Mouse (Mus musculus) limb, embryonic 15.5 days (tissue): ENCODE results near the gene Gm8068. TPM values are rescaled to one million over a fixed set of nuclear protein-coding genes. Genes with fewer than 3 reads are reported as not detected.
"Not testable (repeated sequence)": the region's sequence is repeated elsewhere in the genome, so short reads cannot be mapped to it uniquely, and the experiment has no call there.

Experiments
- ATAC-seq: fragments of 200-750 bp; cut with Nextera tagmentation; 2 replicates; pipeline ENCODE4 v1.8.0; 2017; ENCODE audit warnings: low read depth, moderate TSS enrichment; ENCODE audit not compliant: insufficient number of reproducible peaks, low FRiP score, low TSS enrichment
- H3K27ac ChIP-seq: fragments of 300-500 bp; sonication (generic); 2 replicates; pipeline ENCODE4 v1.5.1; 2015; ENCODE audit warnings: moderate library complexity, mild to moderate bottlenecking, inconsistent platforms
- H3K27me3 ChIP-seq: fragments of 300-500 bp; sonication (generic); 2 replicates; pipeline ENCODE4 v1.6.1; 2015; ENCODE audit warnings: inconsistent platforms
- H3K36me3 ChIP-seq: fragments of 300-500 bp; sonication (generic); 2 replicates; pipeline ENCODE4 v1.6.1; 2015; ENCODE audit warnings: inconsistent platforms
- H3K4me1 ChIP-seq: fragments of 300-500 bp; sonication (generic); 2 replicates; pipeline ENCODE4 v1.6.1; 2015; ENCODE audit warnings: inconsistent platforms
- H3K4me2 ChIP-seq: fragments of 300-500 bp; sonication (generic); 2 replicates; pipeline ENCODE4 v1.6.1; 2015; ENCODE audit warnings: mild to moderate bottlenecking, inconsistent platforms
- H3K4me3 ChIP-seq: fragments of 300-500 bp; sonication (generic); 2 replicates; pipeline ENCODE4 v1.5.1; 2015; ENCODE audit warnings: mild to moderate bottlenecking, inconsistent platforms
- H3K9ac ChIP-seq: fragments of 300-500 bp; sonication (generic); 2 replicates; pipeline ENCODE4 v1.6.1; 2015; ENCODE audit warnings: inconsistent platforms
- H3K9me3 ChIP-seq: fragments of 300-500 bp; sonication (generic); 2 replicates; pipeline ENCODE4 v1.6.1; 2016; ENCODE audit warnings: inconsistent platforms
- WGBS: fragments of 180-500 bp; shearing (Covaris S2); methylation state at CpG from one replicate; pipeline ENCODE4 v1.1.7; 2015; 5-methylcytosine and 5-hydroxymethylcytosine counted together
- polyA plus RNA-seq: library from polyadenylated mRNA; unstranded; fragments of >200 nt; fragmentation: Nextera tagmentation; extraction: Ambion mirVana; gene quantifications from 2 replicates; pipeline ENCODE4 v1.2.1, GENCODE M21; 2015

Gm8068 gene
- polyA plus RNA-seq, result not detected in 2 replicates

DNA sequence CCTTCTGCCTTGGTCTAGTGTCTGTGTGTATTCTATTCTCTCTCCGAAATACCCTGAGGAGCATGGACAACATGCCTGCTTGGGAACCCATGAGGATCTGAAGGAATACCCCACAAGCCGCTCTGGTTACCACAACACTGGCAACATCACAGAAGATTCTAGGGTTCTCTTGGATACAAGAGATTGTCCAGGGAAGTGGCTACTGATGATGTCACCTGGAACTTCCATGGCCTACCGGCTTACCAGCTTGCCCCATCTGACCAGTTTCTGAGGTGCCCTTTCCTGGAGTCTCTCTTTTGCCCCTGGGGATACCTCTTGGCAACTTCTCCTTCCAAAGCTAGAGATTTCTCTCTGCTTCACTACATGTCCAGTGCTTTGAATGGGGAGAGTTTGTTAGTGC, at the start of gene Gm8068:
TSS of gene Gm8068 (minus strand) at position 101 of the 400 bp plus-strand sequence.
- ATAC-seq, result not testable (repeated sequence)

DNA sequence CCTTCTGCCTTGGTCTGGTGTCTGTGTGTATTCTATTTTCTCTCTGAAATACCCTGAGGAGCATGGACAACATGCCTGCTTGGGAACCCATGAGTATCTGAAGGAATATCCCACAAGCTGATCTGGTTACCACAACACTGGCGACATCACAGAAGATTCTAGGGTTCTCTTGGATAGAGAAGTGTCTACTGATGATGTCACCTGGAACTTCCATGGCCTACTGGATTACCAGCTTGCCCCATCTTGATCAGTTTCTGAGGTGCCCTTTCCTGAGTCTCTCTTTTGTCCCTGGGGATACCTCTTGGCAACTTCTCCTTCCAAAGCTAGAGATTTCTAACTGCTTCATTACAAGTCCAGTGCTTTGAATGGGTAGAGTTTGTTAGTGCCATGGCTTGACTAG, 48.8 kb upstream of the Gm8068 start, which contains the start of gene Gm7929:
TSS of gene Gm7929 (minus strand) at position 101 of the 400 bp plus-strand sequence.
- H3K27ac ChIP-seq, H3K4me1 ChIP-seq, ATAC-seq, H3K4me2 ChIP-seq, H3K9me3 ChIP-seq, H3K27me3 ChIP-seq, H3K36me3 ChIP-seq, H3K9ac ChIP-seq, H3K4me3 ChIP-seq: not testable (repeated sequence)
- 72% methylated on average over 1 of the region's 1 CpGs for WGBS

More for the DNA sequence above, at the start of gene Gm8068:
- not testable (repeated sequence) for H3K4me3 ChIP-seq, H3K9ac ChIP-seq, H3K9me3 ChIP-seq, H3K4me2 ChIP-seq, H3K4me1 ChIP-seq, H3K36me3 ChIP-seq, H3K27me3 ChIP-seq, H3K27ac ChIP-seq
- no CpG with 5 or more reads among the region's 3 CpGs for WGBS

DNA sequence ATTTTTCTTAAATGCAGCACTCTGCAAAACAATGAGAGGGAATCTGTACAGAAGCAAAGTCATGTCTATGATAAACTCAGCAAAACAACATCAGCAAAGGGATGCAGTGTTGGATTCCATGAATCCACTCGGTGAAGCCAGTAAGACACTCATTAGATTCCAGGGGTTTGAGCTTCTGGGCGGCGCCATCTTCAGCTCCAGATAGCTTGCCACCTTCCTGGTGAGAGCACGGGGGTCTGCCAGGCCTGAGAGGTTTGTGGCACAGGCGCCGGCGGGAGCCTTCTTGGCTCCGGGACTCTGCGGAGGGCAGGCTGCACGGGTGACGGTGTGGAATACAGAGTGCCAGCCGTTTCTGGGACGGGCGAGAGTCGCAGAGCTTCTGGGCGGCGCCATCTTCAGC, 21.8 kb upstream of the Gm8068 start:
- not testable (repeated sequence) for H3K4me2 ChIP-seq, H3K27me3 ChIP-seq, H3K9ac ChIP-seq, H3K4me1 ChIP-seq, H3K4me3 ChIP-seq, H3K27ac ChIP-seq, H3K36me3 ChIP-seq, H3K9me3 ChIP-seq, ATAC-seq
- WGBS, result 71% methylated on average over 17 of the region's 17 CpGs

DNA sequence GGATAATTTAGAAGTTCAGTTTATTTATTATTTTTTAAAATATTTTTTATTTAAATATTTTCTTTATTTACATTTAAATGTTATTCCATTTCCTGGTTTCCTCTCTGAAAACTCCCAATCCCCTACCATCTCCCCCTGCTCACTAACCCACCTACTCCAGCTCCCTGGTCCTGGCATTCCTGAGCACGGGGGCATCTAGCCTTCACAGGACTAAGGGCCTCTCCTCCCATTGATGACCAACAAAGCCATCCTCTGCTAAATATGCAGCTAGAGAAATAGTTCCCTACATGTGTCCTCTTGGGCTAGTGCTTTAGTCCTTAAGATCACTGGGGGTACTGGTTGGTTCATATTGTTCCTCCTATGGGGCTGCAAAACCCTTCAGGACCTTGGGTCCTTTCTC, 15.5 kb upstream of the Gm8068 start:
- ATAC-seq, H3K9me3 ChIP-seq, H3K27me3 ChIP-seq, H3K4me1 ChIP-seq, H3K4me2 ChIP-seq, H3K9ac ChIP-seq, H3K4me3 ChIP-seq, H3K27ac ChIP-seq, H3K36me3 ChIP-seq: not testable (repeated sequence)
- 88% methylated on average over 1 of the region's 1 CpGs for WGBS

DNA sequence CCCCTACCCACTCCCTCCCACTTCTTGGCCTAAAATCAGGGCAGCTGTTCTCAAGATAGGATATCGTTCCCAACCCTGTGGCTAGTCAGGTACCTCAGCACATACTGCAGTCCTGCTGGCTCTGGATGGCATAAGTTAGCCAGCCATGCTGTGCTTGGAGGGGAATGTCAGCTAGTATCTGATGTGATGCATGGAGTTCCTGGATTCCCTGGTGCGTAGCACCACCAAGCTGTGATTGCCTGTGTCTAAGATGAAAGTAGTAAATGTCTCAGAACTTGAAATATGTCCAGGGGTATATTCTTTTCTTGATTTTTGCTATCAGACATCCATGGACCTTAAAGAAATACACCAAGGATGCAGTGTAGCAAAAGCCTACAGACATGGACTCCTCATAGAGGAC, 53.5 kb downstream of the Gm8068 start:
- not testable (repeated sequence) for H3K36me3 ChIP-seq, H3K4me1 ChIP-seq, H3K4me3 ChIP-seq, H3K9ac ChIP-seq, H3K4me2 ChIP-seq, H3K27ac ChIP-seq, H3K27me3 ChIP-seq, ATAC-seq, H3K9me3 ChIP-seq
- 66% methylated on average over 2 of the region's 2 CpGs for WGBS

Other genes with a start within 250 kb of the Gm8068 start
- gene Gm7954, start 248.4 kb downstream of the Gm8068 start, polyA plus RNA-seq, result not detected in 2 replicates
- gene Gm3486, start 212.4 kb downstream of the Gm8068 start, polyA plus RNA-seq, result not detected in 2 replicates
- gene Gm7970, start 146.3 kb downstream of the Gm8068 start, polyA plus RNA-seq, result not detected in 2 replicates
- not detected in 2 replicates for gene 1700049E17Rik2, start 128.7 kb downstream of the Gm8068 start, polyA plus RNA-seq
- not detected in 2 replicates for gene Gm3072, start 77.3 kb downstream of the Gm8068 start, polyA plus RNA-seq
- gene Gm3676, start 55.4 kb downstream of the Gm8068 start, polyA plus RNA-seq, result not detected in 2 replicates
- gene Gm7929, start 48.7 kb upstream of the Gm8068 start, polyA plus RNA-seq, result not detected in 2 replicates
- not detected in 2 replicates for gene Gm47189, start 70.6 kb upstream of the Gm8068 start, polyA plus RNA-seq
- not detected in 2 replicates for gene Gm7980, start 205.4 kb upstream of the Gm8068 start, polyA plus RNA-seq
- gene 1700049E17Rik1, start 223.1 kb upstream of the Gm8068 start, polyA plus RNA-seq, result not detected in 2 replicates
- not detected in 2 replicates for gene 1700024B05Rik, start 242.1 kb upstream of the Gm8068 start, polyA plus RNA-seq